Mouse (Mus musculus) cerebellum, postnatal 4 days (tissue): ENCODE measurements around the gene Necab3.

Source experiments
- DNase-seq, 2 experiments: peaks; one replicate each; pipeline ENCODE4 v3.0.0; 2022; ENCODE audit warnings: low spot score in 2 of 2, mixed read lengths in 1 of 2

The Necab3 gene

DNA sequence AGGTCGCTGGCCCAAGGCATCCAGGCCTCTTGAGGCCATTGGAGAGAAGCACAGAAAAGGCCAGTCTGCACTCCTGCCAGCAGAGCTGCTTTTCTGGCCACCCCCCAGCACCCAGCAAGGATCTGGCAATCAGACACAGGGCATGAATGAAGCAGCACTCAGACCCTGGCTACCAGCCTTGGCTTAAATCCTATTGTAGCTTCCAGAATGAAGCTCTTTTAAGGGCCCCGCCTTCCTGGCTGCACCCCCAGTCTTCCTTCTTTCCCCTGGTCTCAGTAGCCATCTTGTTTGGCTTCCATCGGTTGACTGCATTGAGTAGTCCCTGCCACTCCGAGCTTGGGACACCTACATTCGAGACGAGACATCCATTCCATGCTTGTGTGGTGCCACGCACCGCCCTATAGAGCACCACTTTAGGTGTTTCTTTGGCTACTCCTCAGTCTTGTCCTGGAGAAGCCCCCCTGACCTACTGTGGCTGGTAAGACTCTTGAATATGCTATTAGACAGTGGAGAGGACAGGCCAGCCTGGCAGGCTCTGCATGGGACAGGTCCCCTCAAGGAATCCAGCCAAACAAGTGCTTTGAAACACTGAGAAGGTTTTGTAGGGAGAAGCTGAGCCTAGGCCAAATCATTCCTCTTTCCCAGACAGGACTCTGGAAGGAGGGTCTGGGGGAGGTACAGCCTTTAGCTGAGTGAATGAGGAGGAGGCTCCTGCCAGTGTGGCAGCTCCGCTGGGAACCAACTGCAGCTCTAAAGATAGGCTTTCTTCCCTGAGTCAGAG is 14.9 kb downstream of the Necab3 start:
- DNase-seq = peak; percentile 85 to 93

DNA sequence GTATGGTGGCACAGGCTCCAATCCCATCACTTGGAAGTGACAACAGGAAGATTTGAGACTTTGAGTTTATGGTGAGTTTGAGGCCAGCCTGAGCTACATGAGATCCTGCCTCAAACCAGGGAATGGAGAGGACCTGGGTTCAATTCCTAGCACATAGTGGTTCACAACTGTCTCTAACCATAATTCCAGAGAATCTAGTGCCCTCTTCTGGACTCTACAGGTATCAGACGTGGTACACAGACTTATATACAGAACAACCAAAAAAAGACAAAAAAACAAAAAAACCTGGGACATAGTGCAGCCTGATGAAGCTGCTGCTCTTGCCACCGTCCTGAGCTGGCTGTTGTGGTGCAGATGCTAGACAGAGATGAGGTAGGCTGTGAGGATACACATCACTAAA is 17.1 kb downstream of the Necab3 start:
- DNase-seq = no peak

GRCm38 (mm10) chr2:154539720-154540119 is 19.0 kb downstream of the Necab3 start:
- DNase-seq = peak in 1 of 2 experiments; percentile 55

DNA sequence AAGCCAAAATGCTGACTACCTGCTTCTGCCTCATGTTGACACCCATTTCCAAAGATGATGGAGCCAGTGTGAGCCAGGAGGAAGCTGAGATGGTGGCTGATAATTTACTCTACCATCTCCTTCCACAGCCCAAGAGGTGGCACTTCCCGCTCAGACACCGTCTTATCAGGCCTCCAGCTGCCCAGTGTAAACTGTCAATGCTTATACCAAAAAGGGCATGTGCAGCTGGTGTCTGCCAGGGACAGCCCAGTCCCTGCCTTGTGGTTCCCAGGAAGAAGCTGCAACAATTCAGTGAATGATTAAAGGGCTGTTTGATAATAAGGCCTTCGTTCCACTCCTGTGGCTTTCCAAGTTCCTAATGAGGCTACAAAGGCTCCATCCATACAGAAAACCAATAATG is 20.0 kb downstream of the Necab3 start:
- DNase-seq = no peak

DNA sequence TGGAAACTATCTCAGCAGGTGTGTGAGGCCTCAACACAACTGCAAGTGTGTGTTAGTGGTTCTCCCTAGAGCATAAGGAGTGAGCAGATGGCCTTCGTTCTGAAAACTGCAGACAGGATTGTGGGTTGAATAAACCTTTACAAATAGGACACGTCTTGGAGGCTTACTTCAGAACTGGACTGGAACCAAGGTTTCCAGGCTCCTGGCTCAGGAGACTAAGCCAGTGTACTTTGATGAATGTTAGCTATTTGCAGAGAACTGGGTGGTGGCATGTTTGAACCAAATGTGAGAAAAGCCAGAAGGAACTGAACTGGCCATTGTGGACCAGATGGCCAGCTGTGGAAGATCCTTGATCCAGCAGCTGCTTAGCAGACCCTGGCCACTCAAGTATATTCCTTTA is 20.4 kb downstream of the Necab3 start:
- DNase-seq = no peak

GRCm38 (mm10) chr2:154534704-154535270 is 23.9 kb downstream of the Necab3 start:
- DNase-seq = no peak

DNA sequence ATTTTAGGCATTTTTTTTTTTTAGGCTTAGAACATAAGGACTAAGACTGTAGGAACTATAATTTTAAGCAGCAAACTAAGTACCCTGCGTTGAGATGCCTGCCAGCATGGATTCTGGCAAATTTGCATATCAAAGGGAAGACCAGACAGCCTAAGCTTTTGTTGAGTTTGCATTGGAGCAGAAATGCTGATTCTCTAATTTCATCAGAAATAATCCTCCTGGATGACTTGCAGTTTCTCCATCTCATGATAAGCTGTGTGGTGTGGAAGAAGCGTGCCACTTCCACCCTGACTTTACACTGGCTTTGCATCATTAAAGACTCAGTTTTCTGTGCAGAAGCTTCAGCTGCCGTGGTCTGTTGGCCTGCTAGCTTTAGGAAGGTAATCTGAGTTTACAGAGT is 25.8 kb downstream of the Necab3 start:
- DNase-seq = no peak

- no peak for DNase-seq
These were observed 32.2 kb downstream of the Necab3 start for GRCm38 (mm10) chr2:154526531-154526930.

GRCm38 (mm10) chr2:154525285-154525684 is 33.4 kb downstream of the Necab3 start:
- no peak for DNase-seq

DNA sequence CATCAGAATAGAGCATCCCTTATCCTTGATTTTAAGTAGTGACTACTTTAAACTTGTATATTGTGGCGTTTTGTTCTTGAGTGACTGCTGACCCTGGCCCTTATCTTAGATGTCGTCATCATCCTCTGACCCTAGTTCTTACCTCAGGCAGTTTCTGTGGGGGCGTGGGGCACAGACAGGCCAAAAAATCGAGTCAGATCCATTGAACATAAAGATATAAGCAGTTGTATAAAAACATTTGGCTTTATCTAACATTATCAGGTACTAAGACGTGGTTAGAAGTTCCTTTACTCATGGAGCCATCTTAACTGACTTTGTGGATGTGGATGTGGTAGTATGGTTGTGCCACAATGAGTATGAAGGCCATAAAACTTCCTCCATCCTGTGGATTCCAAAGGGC is 36.4 kb downstream of the Necab3 start:
- no peak for DNase-seq

DNA sequence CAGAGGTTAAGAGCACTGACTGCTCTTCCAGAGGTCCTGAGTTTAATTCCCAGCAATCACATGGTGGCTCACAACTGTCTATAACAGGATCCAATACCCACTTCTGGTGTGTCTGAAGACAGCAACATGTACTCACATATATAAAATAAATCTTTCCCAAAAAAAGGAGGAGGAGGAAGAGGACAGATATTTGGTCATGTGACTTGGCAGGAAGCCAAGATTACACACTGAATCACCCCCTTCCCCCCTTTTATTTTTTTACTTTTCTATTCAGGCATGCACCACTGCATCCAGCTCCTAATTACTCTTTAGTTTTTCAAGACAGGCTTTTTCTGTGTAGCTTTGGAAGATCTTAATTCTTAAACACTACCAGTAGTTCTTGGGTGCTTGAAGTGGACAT is 37.2 kb downstream of the Necab3 start:
- DNase-seq = no peak

- no peak for DNase-seq
These were observed 41.3 kb downstream of the Necab3 start for GRCm38 (mm10) chr2:154517424-154517823.

GRCm38 (mm10) chr2:154516944-154517343 is 41.7 kb downstream of the Necab3 start:
- DNase-seq = no peak

- no peak for DNase-seq
These were observed 48.5 kb downstream of the Necab3 start for GRCm38 (mm10) chr2:154510141-154510540.

GRCm38 (mm10) chr2:154508450-154508849 is 50.2 kb downstream of the Necab3 start:
- no peak for DNase-seq

DNA sequence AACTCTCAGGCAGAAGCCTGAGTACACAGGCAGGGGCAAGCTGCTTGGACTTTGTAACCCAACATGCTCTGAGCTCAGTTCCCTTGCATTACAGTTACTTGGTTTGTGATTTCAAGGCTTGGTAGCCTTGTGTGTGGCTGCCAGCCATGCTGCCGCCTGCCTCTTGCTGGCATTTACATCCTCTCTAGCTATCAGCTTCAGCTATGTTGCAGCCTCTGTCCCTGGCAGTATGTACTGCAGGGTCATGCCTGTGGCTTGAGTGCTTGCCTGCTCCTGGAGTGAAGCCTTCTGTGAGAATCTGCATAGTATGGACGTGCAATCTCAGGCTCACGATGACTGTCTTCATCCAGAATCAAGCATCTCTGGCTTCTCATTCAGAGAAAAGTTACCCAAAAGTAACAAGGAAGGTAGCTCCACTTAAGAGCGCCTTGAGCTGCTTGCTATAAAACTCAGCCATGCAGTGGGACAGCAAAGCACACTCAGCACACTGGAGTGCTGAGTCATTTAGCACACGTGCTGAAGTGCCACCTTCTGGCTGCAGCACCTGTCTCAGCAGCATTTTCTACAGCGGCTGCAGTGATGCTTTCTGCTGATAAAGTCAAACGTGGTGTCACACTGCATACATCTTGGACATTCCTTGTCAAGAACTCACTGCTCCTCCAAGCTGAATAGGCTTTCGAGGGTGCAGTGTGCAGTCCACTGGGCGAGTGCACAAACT is 51.0 kb downstream of the Necab3 start:
- no peak for DNase-seq

DNA sequence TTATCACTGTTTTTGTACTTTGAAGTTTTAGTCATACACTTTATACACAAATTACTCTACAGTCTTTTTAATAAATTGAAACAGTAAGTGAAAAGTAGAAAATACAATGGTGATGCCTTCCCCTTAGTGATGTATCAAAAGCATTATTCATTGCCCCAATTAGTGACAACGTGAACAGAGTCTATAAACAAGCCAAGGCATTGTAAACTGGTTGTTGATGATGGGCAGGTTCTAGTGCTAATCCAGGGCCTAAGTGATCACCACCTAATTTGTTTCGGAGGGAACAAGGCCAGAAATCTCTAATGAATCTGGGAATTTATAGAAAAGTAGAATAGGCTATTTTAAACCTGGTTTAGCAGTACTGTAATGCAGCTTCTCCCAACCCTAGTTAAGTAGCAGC is 51.6 kb downstream of the Necab3 start:
- DNase-seq = no peak

GRCm38 (mm10) chr2:154500758-154501157 is 57.9 kb downstream of the Necab3 start:
- no peak for DNase-seq

GRCm38 (mm10) chr2:154499717-154500247 is 58.9 kb downstream of the Necab3 start:
- no peak for DNase-seq

- DNase-seq = peak in 1 of 2 experiments; percentile 23
These were observed 60.1 kb downstream of the Necab3 start for GRCm38 (mm10) chr2:154498571-154498970.

DNA sequence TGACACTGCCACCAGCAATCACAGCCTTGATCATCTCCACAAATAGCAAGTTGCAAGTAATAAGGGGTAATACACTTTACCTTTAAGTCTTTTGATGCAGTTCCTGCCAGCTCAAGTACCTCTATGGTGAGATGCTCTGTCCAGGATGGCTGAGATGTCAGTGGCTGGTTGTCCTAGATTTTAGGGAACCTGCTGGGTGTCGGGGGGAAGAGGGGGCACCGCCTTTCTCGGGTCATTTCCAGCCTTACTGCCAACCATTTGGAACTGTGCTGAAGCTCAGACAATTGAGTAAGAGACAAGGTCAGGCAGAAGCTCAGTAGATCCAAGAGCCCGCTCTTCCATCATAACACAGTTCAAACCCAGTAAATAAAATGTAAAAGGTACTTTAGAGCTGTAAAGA is 63.7 kb downstream of the Necab3 start:
- no peak for DNase-seq
